Comparison of ENCODE assay signal across 8 mouse cellular contexts in the genomic region with DNA sequence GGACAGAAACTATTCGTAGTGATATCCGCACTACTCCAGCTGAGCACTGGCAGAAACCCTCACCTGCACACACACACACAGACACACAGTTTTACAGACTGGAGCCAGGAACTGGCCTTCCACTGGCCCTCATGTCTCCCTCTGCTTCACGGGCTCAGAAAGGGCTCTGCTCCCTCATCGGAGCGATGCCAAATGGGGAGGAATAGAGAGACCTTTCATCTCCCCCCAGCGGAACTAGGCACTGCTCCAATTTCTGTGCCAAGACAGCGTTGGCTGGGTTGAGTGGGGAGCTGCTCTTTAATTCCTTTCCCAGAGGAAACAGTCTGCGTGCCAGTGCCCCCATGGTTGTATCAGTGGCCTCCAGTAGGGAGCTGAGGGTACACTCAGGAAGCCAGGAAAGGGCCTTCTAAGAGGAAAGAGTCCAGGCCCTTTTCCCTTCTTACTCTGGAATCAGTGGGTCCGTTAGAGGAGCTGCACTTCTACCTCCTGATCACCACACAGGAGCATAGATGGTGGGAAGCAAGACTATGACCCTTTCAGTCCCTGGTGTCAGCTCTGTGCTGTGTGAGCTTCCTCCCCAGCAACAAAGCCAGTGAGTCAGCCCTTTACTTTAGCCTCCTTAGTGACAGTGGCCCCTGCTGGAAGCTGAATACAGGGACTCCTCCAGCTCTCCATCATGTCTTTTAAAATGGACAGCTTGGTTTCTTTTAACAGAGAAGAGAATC.
A peak's percentile ranks its signal among the peaks of the same experiment; 100 is the strongest.
DNase-seq lines count a peak whose midpoint lies in the region; ATAC-seq lines count a peak whose summit lies in the region.

No protein-coding gene starts in this region.

- H3K4me1 ChIP-seq in heart, embryonic 10.5 days, result 0 out of 2 replicates have a peak, but pooled peaks cover 6% of the 10 kb centered on the region
- peaks cover 9% of the 10 kb centered on the region for H3K4me1 ChIP-seq in midbrain, embryonic 10.5 days

- no peak for ATAC-seq in megakaryocyte, adult 5-6 weeks (ENCODE audit: poor library complexity, severe bottlenecking)

- peak; percentile 25 for DNase-seq in retina, adult 2 months (ENCODE audit: low read depth, low spot score)
- DNase-seq in retina, embryonic 14.5 days (ENCODE audit: low spot score), result no peak
- DNase-seq in cerebellum, adult 9-11 months, result peak; percentile 86
- peak; percentile 66 for DNase-seq in heart, embryonic 10.5 days (ENCODE audit: low spot score)
- peak; percentile 40 for DNase-seq in layer of hippocampus, adult 9-10 months (ENCODE audit: low spot score)
- DNase-seq in midbrain, embryonic 10.5 days (ENCODE audit: low spot score), result no peak
- DNase-seq in spleen, postnatal 14 days (ENCODE audit: low spot score in 2 of 2), result no peak

- no peak overlapping the region for H3K4me3 ChIP-seq in heart, embryonic 10.5 days
- no peak overlapping the region for H3K4me3 ChIP-seq in midbrain, embryonic 10.5 days

- no peaks in the 10 kb centered on the region for H3K36me3 ChIP-seq in heart, embryonic 10.5 days
- H3K36me3 ChIP-seq in midbrain, embryonic 10.5 days, result no peaks in the 10 kb centered on the region

- no peaks in the 10 kb centered on the region for H3K27me3 ChIP-seq in heart, embryonic 10.5 days (ENCODE audit: insufficient read depth, poor library complexity, severe bottlenecking)
- H3K27me3 ChIP-seq in midbrain, embryonic 10.5 days (ENCODE audit: low read depth, poor library complexity, severe bottlenecking), result no peaks in the 10 kb centered on the region

- 71% methylated on average over 9 of the region's 9 CpGs for WGBS in heart, embryonic 10.5 days
- WGBS in midbrain, embryonic 10.5 days, result 87% methylated on average over 9 of the region's 9 CpGs

- H3K27ac ChIP-seq in heart, embryonic 10.5 days, result 0 out of 2 replicates have a peak overlapping the region, but pooled peaks have one; percentile 6
- H3K27ac ChIP-seq in midbrain, embryonic 10.5 days (replicated peaks), result peak overlapping the region; percentile 43; the same call in 1 of the 2 replicates

- no peaks in the 10 kb centered on the region for H3K9me3 ChIP-seq in heart, embryonic 10.5 days
- no peaks in the 10 kb centered on the region for H3K9me3 ChIP-seq in midbrain, embryonic 10.5 days (replicated peaks)

Comparison
In these comparisons a context has a peak if more than half of its experiments do, and no peak if none do; other contexts are left out.
1. DNase-seq: peak in retina, adult 2 months (single experiment), cerebellum, adult 9-11 months (single experiment), heart, embryonic 10.5 days (single experiment) and layer of hippocampus, adult 9-10 months (single experiment); none in retina, embryonic 14.5 days (single experiment), midbrain, embryonic 10.5 days (single experiment) and spleen, postnatal 14 days (0 of 2).